Mouse (Mus musculus): ENCODE results near the gene Herc3.

DNA sequence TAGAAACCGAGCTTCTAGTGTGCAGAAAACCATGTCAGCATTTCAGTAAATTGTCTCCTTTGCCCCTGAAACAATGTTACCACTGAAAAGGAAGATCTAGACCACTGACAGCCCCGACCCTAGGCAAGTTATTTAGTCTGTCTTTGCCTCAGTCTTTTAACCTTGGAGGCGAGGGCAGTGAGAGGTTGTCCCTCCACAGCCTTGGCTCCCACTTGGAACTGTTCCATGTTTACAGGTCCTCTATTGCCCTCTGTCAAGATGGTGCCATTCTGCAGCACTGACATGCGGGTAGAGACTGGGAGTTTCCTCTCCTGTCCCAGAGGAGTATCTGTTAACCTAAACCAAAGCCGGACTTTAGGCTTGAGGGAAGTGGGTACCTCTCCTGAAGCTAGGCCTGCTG lies 81.6 kb downstream of the Herc3 start:
- TF ChIP-seq EP300 (IDR thresholded peaks at IDR 0.05) (no peak), CTCF (IDR thresholded peaks at IDR 0.05) (no peak)
